Mouse (Mus musculus) cerebellum, postnatal 36 days (tissue): ENCODE measurements at regions not wholly inside any gene's neighbourhood (a gene's known extent, or its start where the extent isn't known, plus 50 kb on each side); places are given as distances from the start of the nearest gene placed in this dataset.

Experiments
- DNase-seq, 2 experiments: peaks; one replicate each; pipeline ENCODE4 v3.0.0; 2021 to 2022; ENCODE audit warnings: mixed read lengths in 2 of 2

- no peak for DNase-seq
Measured at GRCm38 (mm10) chr15:97458748-97459221, 211.7 kb upstream of the Amigo2 start.

- no peak for DNase-seq
Measured at GRCm38 (mm10) chr15:97458139-97458747, 211.2 kb upstream of the Amigo2 start.

DNA sequence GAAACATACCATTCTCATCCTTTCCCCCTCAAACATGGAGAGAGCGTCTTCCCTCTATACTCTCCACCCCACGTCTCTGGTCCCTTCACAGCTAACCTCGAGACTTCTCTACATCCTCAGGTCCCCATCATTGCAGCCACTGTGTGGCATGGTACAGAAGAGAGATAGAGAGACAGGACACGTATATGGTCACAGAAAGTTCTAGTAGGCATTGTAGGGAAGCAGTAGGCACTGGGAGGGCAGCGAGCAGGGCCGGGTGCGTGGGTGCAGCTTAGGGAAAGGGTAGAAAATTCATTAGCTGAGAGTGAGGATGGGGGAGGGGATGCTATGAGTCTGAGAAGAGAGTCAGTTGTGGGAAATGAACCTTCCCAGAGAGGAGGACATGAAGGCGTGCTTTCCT is 210.4 kb upstream of the Amigo2 start:
- DNase-seq: no peak

GRCm38 (mm10) chr15:97456991-97457390 is 209.9 kb upstream of the Amigo2 start:
- DNase-seq: no peak

DNA sequence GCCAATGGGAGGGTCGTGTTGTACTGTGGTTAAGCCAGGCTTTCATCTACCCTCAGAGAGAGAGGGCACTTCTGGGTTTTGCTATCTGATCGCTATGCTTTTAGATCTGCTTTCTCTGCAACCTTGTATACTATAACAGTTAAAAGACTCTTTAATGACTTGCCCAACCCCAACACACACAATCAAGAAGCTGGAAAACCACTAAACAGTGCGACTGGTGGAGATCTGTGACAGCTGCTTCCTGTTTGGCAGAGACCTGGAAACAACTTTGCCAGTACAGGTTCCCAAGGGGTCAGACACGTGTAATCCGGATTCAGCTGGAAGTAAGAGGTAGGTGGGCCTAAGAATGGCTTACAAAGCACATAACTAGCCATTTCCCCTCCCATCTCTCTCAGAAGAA is 208.6 kb upstream of the Amigo2 start:
- no peak for DNase-seq

GRCm38 (mm10) chr15:97449724-97450123 is 202.6 kb upstream of the Amigo2 start:
- no peak for DNase-seq

GRCm38 (mm10) chr15:97449001-97449400 is 201.9 kb upstream of the Amigo2 start:
- DNase-seq: no peak

DNA sequence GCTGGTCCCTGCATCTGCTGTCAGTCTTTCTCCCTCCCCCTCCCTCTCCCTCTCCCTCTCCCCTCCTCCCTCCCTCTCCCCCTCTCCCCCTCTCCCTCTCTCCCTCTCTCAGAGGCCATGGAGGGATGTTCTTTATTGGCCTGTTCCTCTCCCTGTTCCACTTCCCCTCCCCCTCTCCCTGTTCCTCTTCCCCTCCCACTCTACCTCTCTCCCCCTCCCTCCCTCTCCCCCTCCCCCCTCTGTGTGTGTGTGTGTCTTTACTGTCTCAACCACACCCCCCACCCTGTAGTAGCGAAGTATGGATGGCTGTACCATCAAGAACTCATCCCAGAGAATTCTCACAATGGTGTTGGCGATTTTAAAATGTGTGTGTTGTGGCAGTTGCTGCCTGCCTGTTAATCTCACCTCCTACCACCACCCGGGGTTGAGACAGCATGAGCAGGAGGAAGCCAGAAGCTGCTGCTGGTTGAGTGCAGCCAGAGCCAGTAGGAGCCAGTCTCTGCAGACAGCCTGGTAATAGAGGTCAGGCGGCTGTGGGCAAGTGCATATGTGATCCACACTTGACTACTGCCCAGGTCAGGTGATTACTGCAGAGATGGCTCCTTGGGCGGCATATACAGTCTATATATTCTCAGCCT is 201.3 kb upstream of the Amigo2 start:
- DNase-seq: no peak

DNA sequence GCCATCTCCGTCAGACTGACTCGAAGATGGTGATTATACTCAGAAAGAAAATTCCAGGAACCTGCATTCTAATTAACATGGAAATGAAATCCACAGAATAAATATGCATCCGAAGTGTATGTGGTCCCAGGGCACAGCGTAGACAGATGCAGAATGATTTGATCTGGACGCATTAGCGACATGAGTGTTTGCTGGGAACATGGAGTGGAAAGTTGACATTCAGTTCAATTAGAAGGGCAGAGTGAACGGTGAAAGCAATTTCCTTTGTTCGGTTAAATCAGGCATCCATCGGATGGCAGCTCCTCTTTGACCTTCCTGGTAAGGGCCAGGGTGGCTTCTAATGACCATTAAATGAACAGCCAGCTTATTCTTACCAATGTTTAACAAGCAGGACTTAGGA is 199.1 kb upstream of the Amigo2 start:
- no peak for DNase-seq

GRCm38 (mm10) chr15:97438235-97438760 is 191.2 kb upstream of the Amigo2 start:
- DNase-seq: no peak
